Mouse (Mus musculus) midbrain, embryonic 11.5 days (tissue): ENCODE data around the gene Wdr95. TPM values are rescaled to one million over a fixed set of nuclear protein-coding genes. Genes with fewer than 3 reads are reported as not detected.

ENCODE experiments used
- ATAC-seq: fragments of 200-750 bp; cut with Nextera tagmentation; 2 replicates; pipeline ENCODE4 v1.8.0; 2017; ENCODE audit warnings: moderate TSS enrichment, moderate library complexity; ENCODE audit not compliant: low FRiP score
- DNase-seq: peaks from one replicate; pipeline ENCODE4 v3.0.0; 2015; ENCODE audit warnings: low spot score; ENCODE audit errors: missing footprints
- H3K27ac ChIP-seq: fragments of 300-500 bp; sonication (generic); 2 replicates; pipeline ENCODE4 v1.5.1; 2014; ENCODE audit warnings: low read depth, low read length
- H3K27me3 ChIP-seq: fragments of 300-500 bp; sonication (generic); 2 replicates; pipeline ENCODE4 v1.6.1; 2014; ENCODE audit warnings: mild to moderate bottlenecking, low read length, moderate library complexity, mixed read lengths; ENCODE audit not compliant: control insufficient read depth, insufficient read depth
- H3K36me3 ChIP-seq: fragments of 300-500 bp; sonication (generic); 2 replicates; pipeline ENCODE4 v1.6.1; 2014; ENCODE audit warnings: mild to moderate bottlenecking, low read length, moderate library complexity, mixed read lengths; ENCODE audit not compliant: control insufficient read depth, insufficient read depth
- H3K4me1 ChIP-seq: fragments of 300-500 bp; sonication (generic); 2 replicates; pipeline ENCODE4 v1.6.1; 2014; ENCODE audit warnings: low read length; ENCODE audit not compliant: control insufficient read depth, insufficient read depth
- H3K4me2 ChIP-seq: fragments of 300-500 bp; sonication (generic); 2 replicates; pipeline ENCODE4 v1.6.1; 2014; ENCODE audit warnings: mild to moderate bottlenecking, moderate library complexity
- H3K4me3 ChIP-seq: fragments of 300-500 bp; sonication (generic); 2 replicates; pipeline ENCODE4 v1.5.1; 2014; ENCODE audit warnings: low read depth, low read length
- H3K9ac ChIP-seq: fragments of 300-500 bp; sonication (generic); 2 replicates; pipeline ENCODE4 v1.6.1; 2014; ENCODE audit warnings: low read length
- H3K9me3 ChIP-seq: fragments of 300-500 bp; sonication (generic); 2 replicates; pipeline ENCODE4 v1.6.1; 2016; ENCODE audit warnings: low read length; ENCODE audit not compliant: control insufficient read depth
- WGBS: fragments of 180-500 bp; shearing (Covaris S2); extraction: QIAGEN DNeasy Blood & Tissue Kit; methylation state at CpG from one replicate; pipeline ENCODE4 v1.1.7; 2014; 5-methylcytosine and 5-hydroxymethylcytosine counted together
- polyA plus RNA-seq: library from polyadenylated mRNA; unstranded; fragments of >200 nt; fragmentation: Nextera tagmentation; extraction: Ambion mirVana; gene quantifications from 2 replicates; pipeline ENCODE4 v1.2.1, GENCODE M21; 2014

Gene Wdr95
- polyA plus RNA-seq, 1 experiment from 2014 or later, result 0.08 TPM

GRCm38 (mm10) chr5:149617776-149618425, 89.4 kb downstream of the Wdr95 start:
- no peak for DNase-seq
- Histone ChIP-seq H3K36me3 (peaks cover 43% of the 10 kb centered on the region), H3K9me3 (no peaks in the 10 kb centered on the region), H3K4me3 (no peak overlapping the region), H3K27me3 (no peaks in the 10 kb centered on the region), H3K4me2 (no peak overlapping the region), H3K4me1 (no peaks in the 10 kb centered on the region), H3K27ac (no peak overlapping the region), H3K9ac (no peak overlapping the region)
- ATAC-seq, result no peak
- 92% methylated on average over 6 of the region's 6 CpGs for WGBS

- Histone ChIP-seq H3K27ac (no peak overlapping the region), H3K9ac (no peak overlapping the region), H3K4me2 (no peak overlapping the region), H3K4me3 (no peak overlapping the region), H3K4me1 (no peaks in the 10 kb centered on the region), H3K9me3 (no peaks in the 10 kb centered on the region), H3K36me3 (peaks cover 53% of the 10 kb centered on the region), H3K27me3 (no peaks in the 10 kb centered on the region)
- WGBS, result 76% methylated on average over 7 of the region's 7 CpGs
- no peak for DNase-seq
- no peak for ATAC-seq
These were observed 93.7 kb downstream of the Wdr95 start for GRCm38 (mm10) chr5:149622152-149622551.

- no peaks in the 10 kb centered on the region for H3K9me3 ChIP-seq
- no peak overlapping the region for H3K4me3 ChIP-seq
- no peaks in the 10 kb centered on the region for H3K27me3 ChIP-seq
- WGBS, result 79% methylated on average over 6 of the region's 6 CpGs
- no peak overlapping the region for H3K9ac ChIP-seq
- no peak overlapping the region for H3K27ac ChIP-seq
- no peak overlapping the region for H3K4me2 ChIP-seq
- peaks cover 56% of the 10 kb centered on the region for H3K36me3 ChIP-seq
- no peaks in the 10 kb centered on the region for H3K4me1 ChIP-seq
- no peak for ATAC-seq
- no peak for DNase-seq
These were observed 94.2 kb downstream of the Wdr95 start for GRCm38 (mm10) chr5:149622644-149623043.

GRCm38 (mm10) chr5:149623815-149624675, 95.6 kb downstream of the Wdr95 start:
- Histone ChIP-seq H3K4me2 (no peak overlapping the region), H3K27me3 (no peaks in the 10 kb centered on the region), H3K9me3 (no peaks in the 10 kb centered on the region), H3K27ac (no peak overlapping the region), H3K4me1 (no peaks in the 10 kb centered on the region), H3K36me3 (peaks cover 50% of the 10 kb centered on the region), H3K4me3 (no peak overlapping the region), H3K9ac (no peak overlapping the region)
- WGBS, result 87% methylated on average over 8 of the region's 8 CpGs
- DNase-seq (no peak), ATAC-seq (no peak)

- Histone ChIP-seq H3K27ac (no peak overlapping the region), H3K4me3 (no peak overlapping the region), H3K4me2 (no peak overlapping the region), H3K36me3 (peaks cover 49% of the 10 kb centered on the region), H3K9ac (no peak overlapping the region), H3K4me1 (no peaks in the 10 kb centered on the region), H3K9me3 (no peaks in the 10 kb centered on the region), H3K27me3 (no peaks in the 10 kb centered on the region)
- DNase-seq (no peak), ATAC-seq (no peak)
- 92% methylated on average over 3 of the region's 3 CpGs for WGBS
These were observed 97.1 kb downstream of the Wdr95 start for GRCm38 (mm10) chr5:149625547-149625946.

- H3K36me3 ChIP-seq, result peaks cover 21% of the 10 kb centered on the region
- DNase-seq (no peak), ATAC-seq (no peak)
- H3K9me3 ChIP-seq, result no peaks in the 10 kb centered on the region
- WGBS, result 79% methylated on average over 11 of the region's 11 CpGs
- H3K4me1 ChIP-seq, result peaks cover 15% of the 10 kb centered on the region
- no peaks in the 10 kb centered on the region for H3K27me3 ChIP-seq
- H3K9ac ChIP-seq, result peak overlapping the region; percentile 83
- H3K4me2 ChIP-seq, result peak overlapping the region; percentile 91
- H3K27ac ChIP-seq, result no peak overlapping the region
- H3K4me3 ChIP-seq, result peak overlapping the region; percentile 71
These were observed 106.0 kb downstream of the Wdr95 start for GRCm38 (mm10) chr5:149634409-149635035.

- H3K4me3 ChIP-seq, result peak overlapping the region; percentile 71
- peak overlapping the region; percentile 72 for H3K27ac ChIP-seq
- peak overlapping the region; percentile 83 for H3K9ac ChIP-seq
- no peaks in the 10 kb centered on the region for H3K9me3 ChIP-seq
- peaks cover 14% of the 10 kb centered on the region for H3K36me3 ChIP-seq
- peak overlapping the region; percentile 91 for H3K4me2 ChIP-seq
- DNase-seq (no peak), ATAC-seq (no peak)
- WGBS, result under 1% methylated on average over 24 of the region's 24 CpGs
- no peaks in the 10 kb centered on the region for H3K27me3 ChIP-seq
- peaks cover 15% of the 10 kb centered on the region for H3K4me1 ChIP-seq
These were observed 107.1 kb downstream of the Wdr95 start for GRCm38 (mm10) chr5:149635556-149635955.

GRCm38 (mm10) chr5:149636075-149636920, 107.8 kb downstream of the Wdr95 start, which contains the start of gene Hsph1:
Gene Hsph1 (minus strand): TSS chr5:149636376.
- H3K27ac ChIP-seq, result peak within 1 kb of the TSS; percentile 72
- H3K9ac ChIP-seq, result peak within 1 kb of the TSS; percentile 83
- peaks cover 7% of the 10 kb centered on the region; the same call in 1 of the 2 replicates for H3K36me3 ChIP-seq
- H3K4me2 ChIP-seq, result peak within 1 kb of the TSS; percentile 91
- H3K9me3 ChIP-seq, result no peaks in the 10 kb centered on the region
- WGBS, result under 1% methylated on average over 60 of the region's 60 CpGs
- peak within 1 kb of the TSS; percentile 71 for H3K4me3 ChIP-seq
- DNase-seq, result peak; percentile 100
- H3K4me1 ChIP-seq, result peaks cover 15% of the 10 kb centered on the region
- no peaks in the 10 kb centered on the region for H3K27me3 ChIP-seq
- peak; percentile 99 for ATAC-seq
